Mouse (Mus musculus): Measurements from ENCODE around the gene Foxc1.

Gene Foxc1

GRCm38 (mm10) chr13:31804571-31804970 is 1.9 kb upstream of the Foxc1 start:
- in situ Hi-C loops (cut with MseI, MboI), result loop anchor here (5.0 to 10.0 kb wide), 2 partner anchors 150 to 153 kb away; no protein-coding TSS in a partner anchor

GRCm38 (mm10) chr13:31805831-31806427 is 504 bp upstream of the Foxc1 start:
- in situ Hi-C loops (cut with MseI, MboI), result loop anchor here in 1 of 2 experiments (10.0 kb wide), 1 partner anchor 149 kb away; no protein-coding TSS in a partner anchor

GRCm38 (mm10) chr13:31806890-31807735 is 680 bp downstream of the Foxc1 start:
- in situ Hi-C loops (cut with MseI, MboI), result loop anchor here in 1 of 2 experiments (10.0 kb wide), 1 partner anchor 148 kb away; no protein-coding TSS in a partner anchor

- in situ Hi-C loops (cut with MseI, MboI), result loop anchor here in 1 of 2 experiments (10.0 kb wide), 1 partner anchor 147 kb away; no protein-coding TSS in a partner anchor
Measured at GRCm38 (mm10) chr13:31807736-31808115, 1.3 kb downstream of the Foxc1 start.

DNA sequence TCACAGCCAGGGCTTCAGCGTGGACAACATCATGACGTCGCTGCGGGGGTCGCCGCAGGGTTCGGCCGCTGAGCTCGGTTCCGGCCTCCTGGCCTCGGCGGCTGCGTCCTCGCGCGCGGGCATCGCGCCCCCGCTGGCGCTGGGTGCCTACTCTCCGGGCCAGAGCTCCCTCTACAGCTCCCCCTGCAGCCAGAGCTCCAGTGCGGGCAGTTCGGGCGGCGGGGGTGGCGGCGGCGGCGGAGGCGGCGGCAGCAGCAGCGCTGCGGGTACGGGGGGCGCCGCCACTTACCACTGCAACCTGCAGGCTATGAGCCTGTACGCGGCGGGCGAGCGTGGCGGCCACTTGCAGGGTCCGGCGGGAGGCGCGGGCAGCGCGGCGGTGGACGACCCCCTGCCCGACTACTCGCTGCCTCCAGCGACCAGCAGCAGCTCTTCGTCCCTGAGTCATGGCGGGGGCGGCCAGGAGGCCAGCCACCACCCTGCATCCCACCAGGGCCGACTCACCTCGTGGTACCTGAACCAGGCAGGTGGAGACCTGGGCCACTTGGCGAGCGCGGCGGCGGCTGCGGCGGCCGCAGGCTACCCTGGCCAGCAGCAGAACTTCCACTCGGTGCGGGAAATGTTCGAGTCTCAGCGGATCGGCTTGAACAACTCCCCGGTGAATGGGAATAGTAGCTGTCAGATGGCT is 1.8 kb downstream of the Foxc1 start:
- in situ Hi-C loops (cut with MseI, MboI), result loop anchor here in 1 of 2 experiments (10.0 kb wide), 1 partner anchor 147 kb away; no protein-coding TSS in a partner anchor

- in situ Hi-C loops (cut with MseI, MboI), result loop anchor here in 1 of 2 experiments (10.0 kb wide), 1 partner anchor 146 kb away; no protein-coding TSS in a partner anchor
Measured at GRCm38 (mm10) chr13:31808804-31809420, 2.5 kb downstream of the Foxc1 start.

GRCm38 (mm10) chr13:31809701-31810100 is 3.3 kb downstream of the Foxc1 start:
- in situ Hi-C loops (cut with MseI, MboI), result loop anchor here in 1 of 2 experiments (10.0 kb wide), 1 partner anchor 145 kb away; no protein-coding TSS in a partner anchor

DNA sequence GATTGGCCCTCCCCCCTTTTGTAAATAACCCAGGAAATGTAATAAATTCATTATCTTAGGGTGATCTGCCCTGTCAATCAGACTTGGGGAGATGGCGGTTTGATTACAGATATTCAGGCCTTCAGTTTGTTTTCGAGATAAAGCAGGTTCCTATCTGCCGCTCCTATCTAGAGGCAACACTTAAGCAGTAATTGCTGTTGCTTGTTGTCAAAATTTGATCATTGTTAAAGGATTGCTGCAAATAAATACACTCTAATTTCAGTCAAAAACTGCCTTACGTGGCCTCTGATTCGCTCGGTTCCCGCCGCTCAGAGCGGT is 3.9 kb downstream of the Foxc1 start:
- in situ Hi-C loops (cut with MseI, MboI), result no loop called here

DNA sequence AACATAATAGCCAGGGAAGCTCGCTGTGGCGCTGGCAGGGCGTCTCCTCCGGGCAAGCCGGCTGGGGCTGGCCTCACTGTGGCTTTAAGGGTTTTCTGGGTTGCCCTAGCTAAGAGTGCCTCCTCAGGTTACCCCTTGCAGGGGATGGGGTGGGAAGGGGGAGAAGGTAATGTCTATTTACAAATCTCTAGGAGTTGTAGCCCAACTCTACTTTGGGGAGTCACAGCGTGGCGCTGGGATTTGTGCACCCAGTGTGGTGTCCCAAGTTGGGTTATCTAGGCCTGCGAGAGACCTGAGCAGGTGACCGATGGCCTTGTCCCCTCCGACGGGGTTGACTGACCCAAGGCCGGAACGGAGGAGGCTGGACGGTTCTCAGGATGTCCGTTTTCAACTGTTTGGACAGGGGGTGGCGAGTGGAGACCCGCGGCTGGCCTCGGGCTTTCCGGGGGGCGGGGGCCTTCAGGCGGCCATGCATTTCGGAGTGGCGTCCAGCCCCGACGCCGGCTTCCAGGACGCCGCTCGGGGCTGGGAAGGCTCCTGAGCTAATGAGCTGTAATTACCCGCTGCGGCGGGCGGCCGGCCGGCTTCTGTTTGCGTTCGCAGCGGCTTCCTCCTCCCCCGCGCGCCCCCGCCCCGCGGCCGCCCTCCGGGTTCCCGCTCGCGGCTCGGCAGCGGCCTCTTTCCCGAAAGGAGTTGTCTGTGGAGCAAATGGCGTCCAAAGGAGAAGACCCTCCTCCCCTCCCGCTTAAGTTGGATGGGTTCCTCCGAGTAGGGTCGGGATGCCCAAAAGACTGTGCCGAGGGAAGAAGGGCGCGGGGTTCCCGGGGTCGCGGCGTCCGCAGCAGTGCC is 4.5 kb downstream of the Foxc1 start:
- in situ Hi-C loops (cut with MseI, MboI), result no loop called here

DNA sequence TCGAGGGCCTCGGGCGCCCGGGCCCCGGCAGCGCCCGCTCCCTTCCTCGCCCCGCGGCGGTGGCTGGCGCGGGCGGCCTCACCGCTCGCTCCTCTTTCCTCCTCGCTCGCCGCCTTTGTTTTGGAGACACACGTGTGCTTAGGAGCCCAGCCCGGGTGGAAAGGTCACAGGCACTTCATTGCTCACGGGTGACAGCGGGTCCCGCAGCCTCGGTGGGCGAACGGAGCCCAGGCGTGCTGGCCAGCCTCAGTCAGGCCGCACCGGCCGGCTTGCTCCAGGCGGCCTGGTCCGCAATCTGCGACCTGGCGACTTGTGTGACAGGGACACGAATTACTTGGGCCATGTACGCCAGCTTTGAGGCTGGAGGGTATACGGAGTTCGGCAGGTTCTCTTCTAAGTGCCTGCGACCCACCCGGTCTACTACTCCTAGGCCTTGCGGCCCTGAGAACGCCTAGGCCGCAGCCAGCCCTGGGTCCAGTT is 5.1 kb downstream of the Foxc1 start:
- in situ Hi-C loops (cut with MseI, MboI), result no loop called here

DNA sequence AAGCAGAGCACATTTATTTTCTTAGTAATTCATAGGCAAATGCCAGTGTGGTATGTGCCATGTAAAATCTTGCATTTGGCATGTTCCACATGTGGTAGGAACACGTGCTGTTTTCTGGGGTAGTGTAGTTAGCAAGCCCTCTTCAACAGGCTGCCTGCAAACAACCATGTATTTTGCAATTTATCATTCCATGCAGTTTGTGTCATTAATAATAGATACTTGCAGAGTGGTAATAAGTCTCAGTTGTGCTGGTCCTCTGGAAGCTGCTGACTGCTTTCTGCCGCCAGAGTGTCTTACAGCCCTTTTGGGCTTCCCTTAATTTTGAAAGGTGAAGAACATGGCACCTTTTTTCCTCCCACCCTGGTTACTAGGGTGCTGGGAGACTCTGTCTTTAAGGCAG is 6.3 kb downstream of the Foxc1 start:
- in situ Hi-C loops (cut with MseI, MboI), result no loop called here

DNA sequence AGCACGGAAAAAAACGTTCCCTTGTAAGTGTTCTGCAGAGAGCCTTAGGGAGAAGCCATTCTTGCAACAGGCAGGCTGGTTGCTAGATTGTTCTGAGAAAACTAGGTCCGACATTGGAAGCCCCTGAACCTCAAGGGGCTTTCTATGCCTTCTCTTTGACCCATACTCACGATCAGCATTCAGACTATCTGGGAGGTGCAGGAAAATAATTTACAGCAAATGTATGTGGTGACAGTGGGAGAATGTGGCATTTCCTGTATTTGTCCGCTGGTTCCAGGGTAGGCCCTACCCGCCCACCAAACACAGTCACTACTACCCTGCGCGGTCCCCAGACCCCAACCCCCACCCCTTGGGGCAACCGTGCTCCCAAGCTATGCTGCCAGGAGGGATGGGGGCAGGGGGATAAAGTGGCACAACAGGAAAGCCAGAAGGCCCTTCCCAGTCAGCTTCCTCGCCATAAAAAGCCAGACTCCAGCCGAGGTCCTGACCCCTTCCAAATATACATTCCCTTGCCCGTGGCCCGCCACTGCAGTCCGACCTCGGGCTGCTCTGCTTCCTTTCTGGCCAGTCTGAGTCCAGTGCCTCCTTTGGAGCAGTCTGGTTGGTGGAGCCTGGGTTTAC is 9.1 kb downstream of the Foxc1 start:
- in situ Hi-C loops (cut with MseI, MboI), result no loop called here

DNA sequence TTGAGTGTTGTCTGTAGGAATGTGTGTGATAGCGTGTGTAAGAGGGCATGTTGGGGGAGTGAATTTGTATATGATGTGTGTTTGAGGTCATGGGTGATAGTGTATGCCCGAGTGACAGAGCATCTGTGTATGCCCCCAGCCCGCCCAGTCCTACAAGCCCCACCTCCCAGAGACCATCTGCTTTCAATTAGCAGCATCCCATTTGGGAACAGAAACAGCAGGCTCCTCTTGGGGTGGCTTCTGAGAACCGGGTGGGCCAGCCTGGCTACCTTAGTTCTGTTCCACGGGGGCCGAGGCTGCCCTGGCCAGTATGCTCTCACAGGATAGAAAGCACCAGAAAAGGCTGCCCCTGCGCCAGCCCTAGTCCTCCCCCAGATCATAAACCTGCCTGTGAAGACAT is 11.9 kb downstream of the Foxc1 start:
- in situ Hi-C loops (cut with MseI, MboI), result no loop called here

DNA sequence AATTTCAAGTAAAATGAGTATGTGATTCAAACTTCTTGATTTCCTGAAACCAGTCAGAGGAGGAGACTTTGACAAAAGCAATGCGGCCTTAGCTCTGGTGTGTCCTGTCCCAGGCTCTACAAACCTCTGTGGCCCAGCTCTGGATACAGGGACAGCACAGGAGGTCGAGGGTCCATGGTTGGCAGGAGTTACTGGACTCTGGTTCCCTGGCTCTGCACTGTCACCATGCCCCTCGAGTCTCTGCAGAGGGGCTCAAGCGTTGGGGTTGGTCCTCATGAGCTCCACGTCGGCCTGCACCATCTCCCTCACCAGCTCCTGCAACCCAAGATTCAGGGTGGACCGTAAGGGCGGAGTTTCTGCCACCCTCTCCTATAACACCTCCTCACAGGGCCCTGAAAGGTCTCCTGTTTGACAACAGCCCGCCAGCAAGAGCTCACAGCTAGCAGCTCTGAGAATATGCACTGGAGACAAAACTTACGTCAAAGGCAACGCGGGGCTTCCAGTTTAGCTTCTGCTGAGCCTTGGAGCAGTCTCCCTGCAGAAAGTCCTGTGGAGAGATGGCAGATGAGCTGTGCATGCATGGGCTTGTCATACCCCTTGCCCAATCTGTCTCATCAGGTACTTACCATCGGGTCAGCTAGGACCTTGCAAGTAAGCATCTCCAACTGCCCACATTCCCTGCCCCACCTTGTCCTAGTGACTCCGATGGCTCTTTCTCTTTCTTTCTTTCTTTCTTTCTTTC is 13.4 kb downstream of the Foxc1 start:
- in situ Hi-C loops (cut with MseI, MboI), result no loop called here

GRCm38 (mm10) chr13:31820587-31821017 is 14.2 kb downstream of the Foxc1 start:
- in situ Hi-C loops (cut with MseI, MboI), result no loop called here

DNA sequence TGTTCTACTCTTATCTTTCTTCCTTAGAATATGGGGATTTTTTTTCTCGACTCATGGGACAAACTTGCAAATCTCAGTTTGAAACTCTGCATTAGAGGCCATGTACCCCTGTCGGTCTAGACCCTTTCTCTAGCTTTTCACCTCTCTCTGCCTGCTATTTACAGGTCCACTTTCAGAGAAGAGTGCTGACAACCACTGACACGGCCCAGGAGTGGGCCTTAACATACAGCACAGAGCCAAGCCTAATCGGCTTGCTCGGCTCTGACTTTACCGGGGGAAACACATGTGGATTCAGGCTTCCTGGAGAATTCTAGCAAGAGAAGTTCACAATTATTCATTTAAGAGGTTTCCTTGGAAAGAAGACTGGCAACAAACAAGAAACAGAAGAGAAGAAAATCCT is 14.6 kb downstream of the Foxc1 start:
- in situ Hi-C loops (cut with MseI, MboI), result no loop called here

DNA sequence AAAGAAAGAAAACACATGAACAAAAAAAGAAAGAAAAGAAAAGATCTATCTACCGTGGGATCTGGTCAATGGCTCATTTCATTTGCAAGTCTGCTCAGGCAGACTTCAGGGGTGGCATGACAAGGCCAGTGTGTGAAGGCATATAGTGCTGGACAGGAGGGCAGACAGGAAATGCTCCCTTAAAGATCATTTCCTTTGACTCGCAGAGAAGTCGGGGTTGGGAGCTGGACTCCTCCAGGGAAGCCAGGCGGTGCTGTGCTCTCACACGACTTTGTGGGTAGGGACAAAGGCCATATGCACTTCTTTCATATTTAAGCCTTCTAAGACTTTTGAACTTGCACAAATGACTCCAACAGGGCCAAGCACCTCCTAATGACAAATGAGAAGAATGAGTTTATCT is 16.9 kb downstream of the Foxc1 start:
- in situ Hi-C loops (cut with MseI, MboI), result no loop called here

- in situ Hi-C loops (cut with MseI, MboI), result no loop called here
Measured at GRCm38 (mm10) chr13:31825180-31825579, 18.7 kb downstream of the Foxc1 start.

DNA sequence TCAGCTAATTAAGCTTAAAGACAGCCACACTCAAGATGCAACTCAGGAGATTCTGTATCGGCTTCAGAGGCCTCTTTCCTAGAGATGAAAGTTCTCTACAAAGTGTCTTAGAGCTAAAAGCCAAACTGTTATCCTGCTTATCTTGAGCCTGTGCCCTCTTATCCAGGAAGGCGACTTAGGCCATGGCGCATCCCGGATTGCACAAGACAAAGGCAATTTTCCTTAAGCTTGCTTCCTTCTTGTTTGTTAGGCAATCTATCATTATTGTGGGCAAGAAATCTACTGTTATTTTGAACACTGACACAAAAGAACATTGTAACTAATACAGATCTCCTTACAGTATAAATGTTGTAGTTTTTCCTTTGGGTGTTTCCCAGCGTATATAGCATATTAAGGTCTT is 20.7 kb downstream of the Foxc1 start:
- in situ Hi-C loops (cut with MseI, MboI), result no loop called here
